Mouse (Mus musculus) heart, embryonic 12.5 days (tissue): ENCODE results near the gene Cenpx. TPM values are rescaled to one million over a fixed set of nuclear protein-coding genes. Genes with fewer than 3 reads are reported as not detected.
"Not testable (repeated sequence)": the region's sequence is repeated elsewhere in the genome, so short reads cannot be mapped to it uniquely, and the experiment has no call there.

ENCODE experiments used
- ATAC-seq: fragments of 200-750 bp; cut with Nextera tagmentation; 2 replicates; pipeline ENCODE4 v1.8.0; 2017; ENCODE audit warnings: moderate TSS enrichment, moderate library complexity; ENCODE audit not compliant: insufficient number of reproducible peaks, low FRiP score
- H3K27ac ChIP-seq: fragments of 300-500 bp; sonication (generic); 2 replicates; pipeline ENCODE4 v1.5.1; 2016; ENCODE audit warnings: mild to moderate bottlenecking, moderate library complexity; ENCODE audit not compliant: poor library complexity, severe bottlenecking
- H3K27me3 ChIP-seq: fragments of 300-500 bp; sonication (generic); replicated peaks from 2 replicates; pipeline ENCODE4 v1.6.1; 2016; ENCODE audit warnings: mild to moderate bottlenecking, moderate library complexity
- H3K36me3 ChIP-seq: fragments of 300-500 bp; sonication (generic); 2 replicates; pipeline ENCODE4 v1.6.1; 2016; ENCODE audit warnings: mild to moderate bottlenecking, moderate library complexity
- H3K4me1 ChIP-seq: fragments of 300-500 bp; sonication (generic); replicated peaks from 2 replicates; pipeline ENCODE4 v1.6.1; 2016; ENCODE audit warnings: mild to moderate bottlenecking
- H3K4me2 ChIP-seq: fragments of 300-500 bp; sonication (generic); 2 replicates; pipeline ENCODE4 v1.6.1; 2016; ENCODE audit warnings: mild to moderate bottlenecking, moderate library complexity
- H3K4me3 ChIP-seq: fragments of 300-500 bp; sonication (generic); 2 replicates; pipeline ENCODE4 v1.5.1; 2016; ENCODE audit warnings: mild to moderate bottlenecking
- H3K9ac ChIP-seq: fragments of 300-500 bp; sonication (generic); 2 replicates; pipeline ENCODE4 v1.6.1; 2016; ENCODE audit warnings: mild to moderate bottlenecking, moderate library complexity
- H3K9me3 ChIP-seq: fragments of 300-500 bp; sonication (generic); replicated peaks from 2 replicates; pipeline ENCODE4 v1.6.1; 2016; ENCODE audit warnings: mild to moderate bottlenecking, moderate library complexity
- WGBS: fragments of 180-500 bp; shearing (Covaris S2); methylation state at CpG from one replicate; pipeline ENCODE4 v1.1.7; 2016; 5-methylcytosine and 5-hydroxymethylcytosine counted together
- polyA plus RNA-seq: library from polyadenylated mRNA; unstranded; fragments of >200 nt; fragmentation: Nextera tagmentation; extraction: Ambion mirVana; gene quantifications from 2 replicates; pipeline ENCODE4 v1.2.1, GENCODE M21; 2016

Gene Cenpx
- polyA plus RNA-seq, result 117 and 119 TPM in 2 replicates

DNA sequence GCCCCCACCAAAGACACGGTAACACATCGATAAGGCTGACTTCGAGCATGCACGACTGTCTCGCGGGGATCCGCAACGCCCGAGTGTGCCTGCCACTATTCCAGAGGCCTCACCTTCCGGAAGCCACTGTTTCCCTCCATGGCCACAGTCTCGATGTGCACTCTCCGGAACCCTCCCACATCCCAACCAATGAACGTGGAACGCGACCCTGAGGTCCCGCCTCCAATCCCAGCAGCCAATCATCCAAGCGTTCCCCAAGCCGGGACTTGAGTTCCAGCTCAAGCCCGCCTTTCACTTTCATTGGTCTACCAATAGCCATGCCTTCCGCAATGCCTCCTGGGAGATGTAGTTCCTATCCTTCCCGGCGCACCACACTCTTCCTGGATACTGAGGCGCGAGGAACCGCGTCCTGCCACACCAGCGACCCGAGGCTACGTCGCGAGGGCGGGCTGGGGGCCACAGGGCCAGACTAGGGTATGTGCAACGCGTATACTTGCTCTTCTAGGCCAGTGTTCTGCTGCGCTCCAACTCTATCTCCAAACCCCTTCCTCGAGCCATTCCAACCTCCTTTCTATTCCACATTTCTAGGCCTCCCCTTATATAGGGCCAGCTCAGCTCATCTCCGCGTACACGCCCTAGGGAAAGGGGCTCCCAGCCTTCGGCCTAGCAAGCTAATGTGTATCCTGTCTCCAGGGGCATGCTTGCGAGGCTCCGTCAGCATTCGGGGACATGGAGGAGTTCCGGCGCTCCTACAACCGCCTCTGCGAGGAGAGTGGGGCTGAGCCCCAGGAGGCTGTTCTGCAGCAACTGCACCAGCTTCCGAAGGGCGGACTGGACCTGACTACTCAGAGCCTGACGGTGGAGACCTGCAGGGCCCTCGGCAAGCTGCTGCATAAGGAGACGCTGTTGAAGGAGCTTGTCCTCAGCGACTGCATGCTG, at the start of gene Cenpx, which contains the start of gene Lrrc45:
TSS of gene Cenpx (minus strand) at position 159 of the 939 bp plus-strand sequence.
TSS of gene Lrrc45 (plus strand) at position 346 of the 939 bp plus-strand sequence.
- ATAC-seq, result peak; percentile 93
- Histone ChIP-seq H3K4me1 (peaks cover 19% of the 10 kb centered on the region), H3K27ac (peak within 1 kb of the TSS; percentile 45), H3K27me3 (no peaks in the 10 kb centered on the region), H3K4me3 (peak within 1 kb of the TSS; percentile 55), H3K9me3 (no peaks in the 10 kb centered on the region), H3K9ac (peak within 1 kb of the TSS; percentile 71), H3K4me2 (peak within 1 kb of the TSS; percentile 96), H3K36me3 (peaks cover 49% of the 10 kb centered on the region)
- 2% methylated on average over 53 of the region's 53 CpGs for WGBS

DNA sequence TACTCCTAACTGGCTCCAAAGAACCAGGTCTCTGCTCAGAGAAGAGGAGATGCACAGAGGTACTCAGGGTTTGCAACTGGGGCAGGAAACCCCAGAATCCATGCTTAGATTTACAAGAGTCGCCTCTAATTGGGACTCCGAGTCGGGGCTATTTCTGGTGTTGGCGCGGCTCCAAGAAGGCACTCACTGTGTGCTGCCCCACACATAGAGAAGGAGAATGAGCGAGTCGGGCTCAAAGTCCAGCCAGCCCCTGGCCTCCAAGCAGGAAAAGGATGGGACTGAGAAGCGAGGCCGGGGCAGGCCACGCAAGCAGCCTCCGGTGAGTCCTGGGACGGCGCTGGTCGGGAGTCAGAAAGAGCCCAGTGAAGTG, 49.1 kb upstream of the Cenpx start, which contains the start of gene Hmga1b:
TSS of gene Hmga1b (plus strand) at position 123 of the 370 bp plus-strand sequence.
- peak within 1 kb of the TSS; percentile 23 for H3K4me3 ChIP-seq
- ATAC-seq, result not testable (repeated sequence)

DNA sequence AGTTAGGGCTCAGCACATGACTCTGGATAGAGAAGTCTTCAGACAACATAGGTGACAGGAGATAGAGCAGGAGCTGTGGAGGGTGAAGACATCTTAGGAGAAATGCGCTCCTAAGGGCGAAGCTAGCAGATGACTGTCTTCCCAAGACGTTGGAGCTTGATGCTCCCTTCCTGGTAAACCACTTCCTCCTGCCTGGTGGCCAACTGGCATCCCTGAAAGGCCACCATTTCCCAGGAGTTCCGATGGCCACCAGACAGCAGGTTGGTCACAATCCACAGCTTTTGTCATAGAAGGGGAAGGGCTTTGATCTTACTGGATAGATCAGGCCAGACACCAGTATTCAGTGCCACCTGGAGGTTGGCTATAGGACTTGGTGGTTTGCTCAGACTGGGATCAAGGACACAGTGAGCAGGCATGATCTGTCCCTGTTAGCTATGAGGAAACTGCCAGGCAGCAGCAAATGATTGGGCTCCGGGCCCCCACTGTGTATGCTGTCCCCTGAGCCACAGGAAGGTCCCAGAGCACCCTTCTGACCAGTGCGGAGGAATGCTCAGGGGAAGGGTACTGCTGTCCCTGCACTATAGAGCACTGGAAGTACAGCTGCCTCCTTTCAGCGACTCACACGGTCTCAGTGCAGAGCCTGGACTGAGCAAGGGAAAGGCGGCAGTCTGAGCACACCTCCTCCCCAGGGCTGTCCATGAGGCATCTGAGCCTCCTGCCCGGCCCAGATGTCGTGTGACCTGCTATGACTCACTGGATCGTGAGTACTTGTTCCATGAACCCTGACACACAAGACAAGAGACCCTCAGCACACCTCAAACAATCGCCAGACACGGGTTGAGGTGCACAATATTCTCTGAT, 48.5 kb upstream of the Cenpx start:
- H3K27ac ChIP-seq, result no peak overlapping the region
- peaks cover 10% of the 10 kb centered on the region for H3K4me1 ChIP-seq
- peak; percentile 33 for ATAC-seq
- H3K4me3 ChIP-seq, result peak overlapping the region; percentile 23
- H3K36me3 ChIP-seq, result no peaks in the 10 kb centered on the region
- H3K9ac ChIP-seq, result peak overlapping the region; percentile 5; the same call in 1 of the 2 replicates
- peak overlapping the region; percentile 61 for H3K4me2 ChIP-seq
- H3K9me3 ChIP-seq, result peaks cover 26% of the 10 kb centered on the region
- 59% methylated on average over 14 of the region's 14 CpGs for WGBS
- peaks cover 37% of the 10 kb centered on the region for H3K27me3 ChIP-seq

More for the DNA sequence above, 49.1 kb upstream of the Cenpx start, which contains the start of gene Hmga1b:
- H3K4me2 ChIP-seq, result peak within 1 kb of the TSS; percentile 61
- whole genome bisulfite sequencing, result 9% methylated on average over 14 of the region's 14 CpGs
- H3K27me3 ChIP-seq, result peaks cover 41% of the 10 kb centered on the region
- H3K9me3 ChIP-seq, result peaks cover 21% of the 10 kb centered on the region
- not testable (repeated sequence) for H3K36me3 ChIP-seq, H3K4me1 ChIP-seq, H3K27ac ChIP-seq
- H3K9ac ChIP-seq, result peak within 1 kb of the TSS; percentile 5; the same call in 1 of the 2 replicates

DNA sequence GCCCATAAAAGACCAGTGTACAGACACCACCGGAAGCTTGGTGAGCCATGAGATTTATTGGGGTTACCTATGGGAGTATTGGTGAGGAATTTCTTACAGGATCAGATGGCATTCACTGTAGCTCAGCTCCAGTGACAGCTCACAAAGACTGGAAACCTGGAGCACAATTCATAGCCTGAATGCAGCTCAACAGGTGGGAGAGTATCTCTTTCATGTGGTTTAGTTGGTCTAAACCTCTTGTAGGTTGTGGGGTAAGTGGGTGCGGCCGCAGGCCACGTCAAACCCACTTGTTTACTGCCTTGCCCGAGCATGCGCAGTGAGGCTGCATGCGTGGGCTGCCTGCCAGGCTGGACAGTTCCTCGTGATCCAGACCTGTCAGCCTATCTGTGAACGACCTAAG, 46.7 kb upstream of the Cenpx start:
- peaks cover 25% of the 10 kb centered on the region for H3K27me3 ChIP-seq
- 79% methylated on average over 9 of the region's 9 CpGs for WGBS
- no peaks in the 10 kb centered on the region for H3K36me3 ChIP-seq
- H3K4me3 ChIP-seq, result no peak overlapping the region
- no peak overlapping the region for H3K4me2 ChIP-seq
- ATAC-seq, result no peak
- peaks cover 32% of the 10 kb centered on the region for H3K9me3 ChIP-seq
- peaks cover 10% of the 10 kb centered on the region for H3K4me1 ChIP-seq
- H3K9ac ChIP-seq, result no peak overlapping the region
- H3K27ac ChIP-seq, result no peak overlapping the region

DNA sequence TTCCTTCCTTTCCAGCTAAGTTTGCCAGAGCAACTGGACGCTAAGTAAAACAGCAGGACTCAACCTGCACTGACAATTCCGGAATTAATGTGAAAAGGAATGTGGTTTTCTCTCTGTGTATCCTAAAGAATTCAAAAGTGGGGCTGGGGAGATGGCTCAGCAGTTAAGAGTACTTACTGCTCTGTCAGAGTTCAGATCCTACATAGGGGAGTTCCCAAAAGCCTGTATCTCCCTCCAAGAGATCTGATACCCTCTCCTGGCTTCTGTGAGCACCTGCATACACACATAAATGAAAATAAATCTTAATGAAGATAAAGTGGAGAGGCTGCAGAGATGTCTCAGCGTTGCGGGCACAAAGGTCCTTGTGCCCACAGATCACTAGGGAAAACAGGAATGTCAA, 38.1 kb upstream of the Cenpx start:
- H3K4me1 ChIP-seq, result no peaks in the 10 kb centered on the region
- no peak overlapping the region for H3K27ac ChIP-seq
- WGBS, result 61% methylated on average over 4 of the region's 4 CpGs
- peaks cover 13% of the 10 kb centered on the region; the same call in 1 of the 2 replicates for H3K27me3 ChIP-seq
- no peak for ATAC-seq
- H3K4me2 ChIP-seq, result no peak overlapping the region
- H3K4me3 ChIP-seq, result no peak overlapping the region
- peaks cover 2% of the 10 kb centered on the region; the same call in 1 of the 2 replicates for H3K9me3 ChIP-seq
- H3K36me3 ChIP-seq, result no peaks in the 10 kb centered on the region
- H3K9ac ChIP-seq, result no peak overlapping the region

- Histone ChIP-seq H3K36me3 (no peaks in the 10 kb centered on the region), H3K9ac (no peak overlapping the region), H3K27me3 (peaks cover 15% of the 10 kb centered on the region), H3K27ac (no peak overlapping the region), H3K4me1 (no peaks in the 10 kb centered on the region), H3K9me3 (no peaks in the 10 kb centered on the region), H3K4me2 (no peak overlapping the region), H3K4me3 (no peak overlapping the region)
- ATAC-seq, result no peak
- 52% methylated on average over 8 of the region's 8 CpGs for WGBS
These were observed 35.9 kb upstream of the Cenpx start for GRCm38 (mm10) chr11:120749430-120749829.

- Histone ChIP-seq H3K4me3 (no peak overlapping the region), H3K9ac (no peak overlapping the region), H3K9me3 (no peaks in the 10 kb centered on the region), H3K4me1 (no peaks in the 10 kb centered on the region), H3K36me3 (no peaks in the 10 kb centered on the region), H3K4me2 (no peak overlapping the region), H3K27me3 (peaks cover 23% of the 10 kb centered on the region), H3K27ac (no peak overlapping the region)
- ATAC-seq, result no peak
- WGBS, result 75% methylated on average over 4 of the region's 4 CpGs
These were observed 34.4 kb upstream of the Cenpx start for GRCm38 (mm10) chr11:120747974-120748373.

GRCm38 (mm10) chr11:120744121-120744701, 30.7 kb upstream of the Cenpx start:
- peaks cover 10% of the 10 kb centered on the region for H3K27me3 ChIP-seq
- no peaks in the 10 kb centered on the region for H3K36me3 ChIP-seq
- no peak overlapping the region for H3K9ac ChIP-seq
- no peak overlapping the region for H3K4me2 ChIP-seq
- no peaks in the 10 kb centered on the region for H3K4me1 ChIP-seq
- H3K4me3 ChIP-seq, result no peak overlapping the region
- no peak for ATAC-seq
- 69% methylated on average over 7 of the region's 7 CpGs for WGBS
- H3K27ac ChIP-seq, result no peak overlapping the region
- no peaks in the 10 kb centered on the region for H3K9me3 ChIP-seq

DNA sequence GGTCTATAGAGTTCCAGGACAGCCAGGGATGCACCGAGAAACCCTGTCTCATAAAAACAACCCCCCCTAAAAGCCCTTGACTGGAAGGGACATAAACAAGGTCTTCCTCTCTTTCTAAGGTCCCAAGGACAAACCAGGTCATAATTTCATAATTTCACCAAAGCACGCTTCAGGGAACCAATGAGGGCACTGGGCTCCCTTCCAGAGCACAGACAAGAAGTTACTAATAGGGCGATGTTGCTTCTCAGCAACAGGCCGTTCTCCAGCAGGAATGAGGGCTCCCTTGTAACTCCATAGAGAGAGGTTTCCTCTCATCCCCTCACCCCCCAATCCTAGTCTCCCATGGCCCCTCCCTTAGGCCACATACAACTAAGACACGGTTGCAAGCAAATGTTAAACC, 27.4 kb upstream of the Cenpx start:
- Histone ChIP-seq H3K4me2 (no peak overlapping the region), H3K27ac (no peak overlapping the region), H3K4me3 (no peak overlapping the region), H3K9ac (no peak overlapping the region), H3K36me3 (no peaks in the 10 kb centered on the region), H3K27me3 (peaks cover 10% of the 10 kb centered on the region), H3K9me3 (no peaks in the 10 kb centered on the region), H3K4me1 (no peaks in the 10 kb centered on the region)
- no peak for ATAC-seq
- WGBS, result 88% methylated on average over 5 of the region's 5 CpGs

GRCm38 (mm10) chr11:120736424-120736823, 22.9 kb upstream of the Cenpx start:
- no peak for ATAC-seq
- Histone ChIP-seq H3K9me3 (no peaks in the 10 kb centered on the region), H3K27ac (no peak overlapping the region), H3K4me1 (peaks cover 8% of the 10 kb centered on the region; the same call in 1 of the 2 replicates), H3K4me3 (no peak overlapping the region), H3K27me3 (peaks cover 12% of the 10 kb centered on the region), H3K36me3 (no peaks in the 10 kb centered on the region), H3K4me2 (no peak overlapping the region), H3K9ac (no peak overlapping the region)
- 68% methylated on average over 6 of the region's 6 CpGs for WGBS
